Mouse (Mus musculus): ENCODE results near the gene Pold4.
A peak's percentile ranks its signal among the peaks of the same experiment; 100 is the strongest.

GRCm38 (mm10) chr19:4216041-4216685, 15.5 kb upstream of the Pold4 start:
- TF ChIP-seq EP300 (IDR thresholded peaks at IDR 0.05; ENCODE audit: low read depth) (no peak), CTCF (IDR thresholded peaks at IDR 0.05; ENCODE audit: low read depth) (peak; percentile 45)

All from liver, embryonic 14.5 days (tissue).